Mouse (Mus musculus) heart, postnatal 10 days (tissue): ENCODE measurements around the gene Pgd. TPM values are rescaled to one million over a fixed set of nuclear protein-coding genes. Genes with fewer than 3 reads are reported as not detected.
"Not testable (repeated sequence)": the region's sequence is repeated elsewhere in the genome, so short reads cannot be mapped to it uniquely, and the experiment has no call there.

Experiments
- DNase-seq, 2 experiments: peaks; one replicate each; pipeline ENCODE4 v3.0.0; 2021
- intact Hi-C: fragments of 180-260 bp; cut with DNase I; formaldehyde crosslinking; loops from one replicate; pipeline ENCODE4 v1.15.1; 2025
- total RNA-seq, 2 experiments: library from RNA; stranded (reverse); gene quantifications; 2 replicates each; pipeline ENCODE4 v1.2.3; 2021

Gene Pgd
- total RNA-seq, 2 experiments from 2014 or later, result 52.7 to 57.4 TPM

DNA sequence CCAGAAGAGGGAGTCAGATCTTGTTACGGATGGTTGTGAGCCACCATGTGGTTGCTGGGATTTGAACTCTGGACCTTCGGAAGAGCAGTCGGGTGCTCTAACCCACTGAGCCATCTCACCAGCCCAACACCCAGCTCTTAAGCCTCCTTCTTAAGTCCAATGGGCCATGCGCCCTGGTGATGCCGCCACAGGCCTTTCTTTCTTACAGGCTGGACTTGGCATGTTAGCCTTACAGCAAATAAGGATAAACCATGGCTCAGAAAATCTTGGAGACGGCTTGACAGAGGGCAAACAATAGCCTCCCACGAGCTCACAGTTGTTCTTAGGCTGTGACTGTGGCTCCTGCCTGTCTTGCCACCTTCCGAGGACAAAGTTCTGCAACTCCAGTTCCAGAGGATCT, 3.4 kb upstream of the Pgd start:
- intact Hi-C loops, DNase-seq: not testable (repeated sequence)

DNA sequence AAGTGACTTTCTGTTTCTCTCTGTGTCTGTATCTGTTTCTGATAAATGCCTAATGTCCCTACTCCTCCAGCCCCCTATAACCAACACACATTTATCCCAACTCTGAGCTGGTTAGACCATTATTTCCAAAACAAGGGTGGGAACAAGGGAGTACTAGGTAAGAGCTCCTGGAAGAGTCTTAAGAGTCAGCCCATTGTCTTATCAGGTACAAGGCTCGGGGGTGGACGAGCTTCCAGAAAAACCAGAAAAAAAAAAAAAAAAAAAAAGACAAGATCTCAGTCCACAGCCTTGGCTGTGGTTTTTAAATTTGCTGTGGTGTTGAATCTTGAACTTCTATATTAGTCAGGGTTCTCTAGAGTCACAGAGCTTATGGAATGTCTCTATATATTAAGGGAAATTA, 1.4 kb upstream of the Pgd start:
- DNase-seq, result no peak
- intact Hi-C loops, result no loop called here

DNA sequence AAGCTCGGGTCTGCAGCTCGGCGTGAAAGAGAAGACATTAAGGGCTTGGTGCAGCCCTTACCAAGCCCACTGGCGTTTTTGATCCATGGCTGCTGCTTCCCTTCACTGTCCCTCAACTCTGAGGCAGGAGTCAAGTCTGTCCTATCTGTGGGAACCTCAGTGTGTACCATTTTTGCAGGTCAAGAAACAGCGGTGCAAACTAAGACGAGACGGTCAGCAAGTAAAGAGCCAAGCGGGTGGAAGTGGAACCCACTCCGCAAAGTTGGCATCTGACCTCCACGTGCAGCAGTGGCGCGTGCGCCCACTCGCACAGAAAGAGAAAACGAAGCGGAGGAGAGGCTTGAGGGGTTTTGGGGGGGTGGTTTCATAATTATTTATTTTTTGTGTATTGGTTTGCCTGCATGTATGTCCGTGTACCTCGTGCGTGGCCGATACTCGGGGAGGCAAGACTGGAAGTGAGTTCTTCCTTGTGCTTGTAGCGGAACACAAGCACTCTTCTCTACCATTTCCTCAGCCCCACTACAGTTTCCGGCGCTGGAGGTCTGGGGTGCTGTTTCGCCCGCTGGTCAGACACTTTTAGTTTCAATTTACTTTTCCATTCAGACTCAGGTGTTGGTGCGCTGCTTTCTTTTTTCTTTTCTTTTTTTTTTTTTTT, 513 bp upstream of the Pgd start:
- intact Hi-C loops, result no loop called here
- no peak for DNase-seq

DNA sequence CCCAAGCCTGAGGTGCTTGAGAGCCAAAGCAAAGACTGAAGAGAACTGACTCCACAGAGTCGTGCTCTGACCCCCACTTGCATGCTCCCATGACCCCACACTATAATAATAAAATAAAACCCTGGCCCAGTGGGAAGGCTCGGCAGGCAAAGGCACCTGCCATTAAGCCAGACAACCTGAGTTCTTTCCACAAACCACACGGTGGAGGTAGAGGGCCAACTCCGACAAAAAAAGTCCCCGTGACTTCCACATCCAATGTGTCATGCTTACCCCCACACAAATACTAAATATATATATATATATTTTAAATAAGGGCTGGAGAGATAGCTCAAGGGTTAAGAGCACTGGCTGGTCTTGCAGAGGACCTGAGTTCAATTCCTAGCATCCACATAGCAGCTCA, 2.4 kb downstream of the Pgd start:
- no peak for DNase-seq
- intact Hi-C loops, result no loop called here

DNA sequence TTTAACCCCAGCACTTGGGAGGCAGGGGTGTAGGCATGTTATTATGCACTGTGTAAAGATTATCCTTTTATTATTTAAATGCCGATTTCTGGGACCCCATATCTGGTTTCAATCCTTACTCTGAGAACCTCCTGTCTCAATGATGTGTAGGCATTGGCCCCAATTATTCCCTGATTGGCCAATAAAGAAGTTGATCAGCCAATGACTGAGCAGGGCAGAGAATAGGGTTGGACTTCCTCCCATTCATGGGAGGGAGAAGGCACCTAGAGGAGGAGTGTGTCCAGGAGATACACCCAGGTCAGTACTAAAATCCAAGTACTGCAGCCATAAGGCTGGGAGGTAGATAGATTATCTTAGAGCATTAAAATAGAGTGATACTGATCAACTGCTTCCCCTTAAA, 3.4 kb downstream of the Pgd start:
- intact Hi-C loops, result no loop called here

DNA sequence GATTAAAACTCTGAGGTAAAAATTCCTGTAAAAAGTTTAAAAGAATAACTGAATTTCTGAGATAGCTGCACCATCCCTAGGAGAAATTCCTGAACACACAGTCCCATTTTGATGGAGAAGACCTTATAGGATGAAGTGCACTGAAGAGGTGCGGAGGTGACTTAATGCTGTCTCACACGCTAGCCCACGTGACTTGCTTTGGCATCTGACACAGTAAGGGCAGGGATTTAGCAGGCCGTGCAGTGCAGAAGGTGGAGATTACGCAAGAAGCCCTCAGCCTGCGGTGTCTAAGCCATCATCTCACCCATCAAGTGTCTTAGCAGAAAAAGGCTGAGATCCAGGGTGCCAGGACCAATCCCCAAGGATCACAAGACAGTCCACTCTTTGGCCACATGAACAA, 5.4 kb downstream of the Pgd start:
- intact Hi-C loops, result no loop called here
- no peak for DNase-seq

More for the DNA sequence above, 3.4 kb downstream of the Pgd start:
- DNase-seq, result no peak

DNA sequence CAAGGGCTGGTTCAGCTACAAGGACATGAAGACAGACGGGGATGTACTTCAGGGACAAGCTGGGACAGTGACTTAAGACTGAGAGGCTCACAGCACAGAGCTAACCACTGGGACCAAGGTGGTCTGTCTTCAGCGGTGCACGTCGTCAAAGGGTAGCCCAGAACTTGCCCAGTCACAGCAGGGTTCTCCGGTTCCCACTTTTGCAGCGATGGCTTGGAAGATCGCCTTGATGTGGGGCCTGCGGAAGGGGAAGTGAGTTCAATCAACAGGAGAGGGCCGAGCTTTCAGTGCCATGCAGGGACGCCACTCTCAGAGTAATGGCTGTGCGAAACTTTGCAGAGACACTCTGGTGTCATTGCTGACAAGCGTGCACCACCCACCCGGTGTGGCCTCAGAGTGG, 6.7 kb downstream of the Pgd start:
- no peak for DNase-seq
- intact Hi-C loops, result no loop called here

DNA sequence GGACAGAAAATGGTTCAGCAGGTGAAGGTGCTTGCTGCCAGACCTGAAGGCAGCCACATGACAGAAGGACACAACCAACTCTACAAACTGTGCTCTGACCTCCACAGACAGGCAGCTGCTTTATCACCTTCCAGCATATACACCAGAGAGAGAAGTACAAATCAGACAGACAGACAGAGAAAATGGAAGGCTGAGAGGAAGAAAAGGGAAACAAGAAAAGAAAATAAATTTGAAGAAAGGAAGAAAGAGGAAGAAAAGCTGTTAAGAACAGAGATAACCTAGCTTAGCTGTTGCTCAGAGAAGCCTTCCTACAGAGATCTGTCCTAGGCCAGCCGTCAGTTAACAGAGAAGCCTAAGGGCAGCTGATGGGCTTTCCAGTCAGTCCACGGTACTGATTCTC, 7.4 kb downstream of the Pgd start:
- DNase-seq, result no peak
- intact Hi-C loops, result no loop called here

DNA sequence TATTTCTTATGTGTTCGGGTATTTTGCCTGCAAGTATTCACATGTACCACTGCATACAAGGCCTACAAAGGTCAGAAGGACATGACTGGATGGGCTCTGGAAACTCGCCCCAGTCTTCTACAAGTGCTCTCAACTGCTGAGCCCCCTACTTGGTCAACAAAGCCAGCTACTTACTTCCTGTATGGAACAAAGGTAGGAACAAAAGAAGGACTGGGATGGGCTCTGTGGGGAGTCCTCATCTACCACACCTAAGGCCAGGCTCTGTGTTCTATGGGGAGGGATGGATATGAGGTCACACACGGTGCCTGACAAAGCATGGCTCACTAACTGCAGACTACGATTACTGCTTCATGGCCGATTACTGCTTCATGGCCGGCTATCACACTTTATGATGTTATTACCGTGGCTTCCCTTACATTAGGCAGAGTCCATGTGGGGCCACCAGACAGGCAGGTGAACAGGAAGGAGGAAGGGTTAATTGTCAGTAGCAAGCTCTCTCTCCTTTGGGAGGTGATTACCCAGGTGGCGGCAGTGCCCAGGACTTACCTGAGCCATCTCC, 9.1 kb downstream of the Pgd start:
- intact Hi-C loops, result no loop called here
- DNase-seq, result no peak

DNA sequence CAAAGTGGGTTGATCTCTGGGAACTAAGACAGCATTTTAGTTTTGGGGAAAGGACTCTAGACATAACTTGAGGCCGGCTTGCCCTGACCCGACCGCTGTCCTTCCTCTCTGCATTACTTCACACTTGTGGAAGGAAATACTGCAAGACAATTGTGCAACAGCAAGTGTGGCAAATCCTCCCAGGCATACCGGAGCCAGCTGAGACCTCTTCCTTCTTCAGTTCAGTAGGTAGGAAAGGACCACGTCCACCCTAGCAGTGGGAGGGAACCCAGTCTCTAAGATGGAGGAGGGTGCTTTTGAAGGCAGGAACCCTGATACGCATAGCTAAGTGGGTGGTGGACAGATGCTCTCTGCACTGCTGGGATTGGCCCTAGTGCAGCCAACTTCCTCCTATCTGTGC, 10.9 kb downstream of the Pgd start:
- no peak for DNase-seq
- intact Hi-C loops, result no loop called here

DNA sequence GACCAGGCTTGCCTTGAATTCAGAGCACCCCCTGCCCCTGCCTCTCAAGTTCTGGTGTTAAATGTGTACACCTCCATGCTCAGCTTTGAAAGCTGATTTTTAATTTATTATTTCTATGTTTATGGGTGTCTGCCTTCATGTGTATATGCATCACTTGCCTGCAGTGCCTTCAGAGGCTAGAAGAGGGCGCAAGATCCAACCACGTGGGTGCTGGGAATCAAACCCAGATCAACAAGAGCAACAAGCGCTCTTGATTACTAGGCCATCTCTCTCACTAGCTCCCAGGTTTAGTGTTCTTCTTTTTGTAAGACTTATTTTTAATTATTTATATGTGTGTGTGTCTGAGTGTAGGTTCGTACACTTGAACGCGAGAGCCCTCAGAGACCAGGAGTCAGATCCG, 11.7 kb downstream of the Pgd start:
- no peak for DNase-seq
- intact Hi-C loops, result no loop called here

DNA sequence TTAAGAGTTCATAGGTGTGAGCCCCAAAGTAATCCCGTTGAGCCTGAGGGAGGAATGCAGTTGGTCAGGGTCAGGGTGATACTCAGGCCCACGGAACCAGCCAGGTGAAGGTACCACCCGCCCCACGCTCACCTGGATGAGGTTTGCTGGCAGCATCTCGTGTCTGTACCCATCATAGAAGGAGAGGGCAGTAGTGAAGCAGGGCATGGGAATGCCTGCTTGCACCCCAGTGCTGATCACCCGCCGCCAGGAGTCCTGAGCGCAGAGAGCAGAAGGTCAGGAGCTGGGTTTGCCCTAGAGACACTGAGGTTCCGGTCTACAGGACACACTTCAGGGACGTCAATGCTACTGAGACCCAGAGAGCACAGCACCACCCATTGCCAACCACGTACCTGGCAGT, 15.8 kb downstream of the Pgd start:
- no peak for DNase-seq
- intact Hi-C loops, result no loop called here

DNA sequence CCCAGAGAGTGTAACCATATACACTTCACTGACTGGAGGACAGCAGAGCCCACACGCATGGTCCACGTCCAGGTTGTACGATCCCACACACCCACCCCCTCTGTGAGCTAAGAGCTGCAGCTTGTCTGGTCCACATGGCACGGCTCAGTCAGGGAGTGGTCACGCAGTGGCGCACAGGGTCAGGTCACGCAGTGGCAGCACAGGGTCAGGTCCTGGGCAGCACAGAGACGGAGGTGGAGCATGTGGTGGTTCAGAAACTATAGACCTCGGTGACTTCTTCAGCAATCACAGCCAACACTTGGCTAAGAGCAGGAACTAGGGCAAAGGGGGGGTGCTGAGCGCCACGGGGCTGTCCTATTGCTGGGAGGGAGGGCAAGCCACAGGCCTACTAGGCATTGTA, 16.3 kb downstream of the Pgd start:
- intact Hi-C loops, result no loop called here
- no peak for DNase-seq

DNA sequence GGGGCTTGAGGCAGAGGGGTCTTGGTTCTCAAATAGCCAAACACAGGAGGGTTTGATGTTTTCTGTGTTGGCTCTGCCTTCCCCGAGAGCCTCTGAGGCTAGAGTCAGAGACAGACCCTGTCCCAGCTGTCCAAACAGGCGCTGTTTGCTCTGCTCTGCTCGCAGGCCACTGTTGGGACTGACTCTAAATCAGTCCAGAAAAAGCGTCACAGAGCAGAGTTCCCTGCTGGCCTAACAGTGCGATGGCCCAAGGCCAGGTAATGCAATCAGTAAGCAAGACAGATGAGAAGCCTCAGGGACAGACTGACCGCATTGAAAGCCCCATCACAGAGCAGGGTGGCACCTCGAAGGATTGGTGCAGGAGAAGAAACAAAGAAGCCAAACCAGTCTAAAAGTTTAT, 17.0 kb downstream of the Pgd start:
- intact Hi-C loops, result loop anchor here (10.0 kb wide), 2 partner anchors 335 to 465 kb away; partner anchors contain the start of genes Lzic and Nmnat1
- peak; percentile 49 to 62 for DNase-seq

DNA sequence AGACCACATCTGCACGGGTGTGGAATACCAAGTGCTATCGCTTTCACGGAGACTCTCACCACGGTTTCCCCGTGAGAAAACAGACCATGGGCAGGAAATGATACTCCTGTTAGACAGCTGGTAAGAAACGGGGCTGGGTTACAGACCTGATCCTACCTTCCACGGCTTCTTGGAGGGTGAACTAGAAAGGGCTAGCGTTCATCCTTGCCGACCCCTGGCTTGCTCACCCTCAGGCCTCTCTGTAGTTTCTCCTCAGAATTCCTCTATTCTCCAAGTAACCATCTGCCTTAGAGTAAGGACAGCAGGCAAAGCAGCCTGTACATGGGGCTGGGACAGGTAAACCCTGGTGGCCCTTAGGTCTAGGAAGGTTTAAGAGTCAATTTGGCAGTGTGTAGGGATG, 17.4 kb downstream of the Pgd start:
- no peak for DNase-seq
- intact Hi-C loops, result loop anchor here (10.0 kb wide), 2 partner anchors 336 to 466 kb away; partner anchors contain the start of genes Lzic and Nmnat1

DNA sequence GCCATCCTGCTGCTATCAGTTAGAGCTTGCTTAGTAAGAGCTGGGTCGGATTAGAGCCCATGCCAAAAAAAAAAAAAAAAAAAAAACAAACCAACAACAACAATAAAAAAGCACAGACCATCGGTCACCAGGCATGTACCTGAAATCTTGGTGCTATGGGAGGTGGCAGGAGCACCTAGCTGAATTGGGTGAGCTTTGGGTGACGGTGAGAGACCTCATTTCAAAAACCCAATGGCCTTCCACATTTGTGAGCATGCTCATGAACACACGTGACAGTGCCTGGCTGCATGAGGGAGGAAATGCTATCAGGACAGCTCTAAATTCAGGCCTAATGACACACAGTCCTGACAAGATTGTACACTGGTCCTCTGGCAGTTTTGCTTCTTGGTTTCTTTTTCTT, 18.5 kb downstream of the Pgd start:
- intact Hi-C loops, result loop anchor here (10.0 kb wide), 2 partner anchors 337 to 467 kb away; partner anchors contain the start of genes Lzic and Nmnat1
- DNase-seq, result no peak

DNA sequence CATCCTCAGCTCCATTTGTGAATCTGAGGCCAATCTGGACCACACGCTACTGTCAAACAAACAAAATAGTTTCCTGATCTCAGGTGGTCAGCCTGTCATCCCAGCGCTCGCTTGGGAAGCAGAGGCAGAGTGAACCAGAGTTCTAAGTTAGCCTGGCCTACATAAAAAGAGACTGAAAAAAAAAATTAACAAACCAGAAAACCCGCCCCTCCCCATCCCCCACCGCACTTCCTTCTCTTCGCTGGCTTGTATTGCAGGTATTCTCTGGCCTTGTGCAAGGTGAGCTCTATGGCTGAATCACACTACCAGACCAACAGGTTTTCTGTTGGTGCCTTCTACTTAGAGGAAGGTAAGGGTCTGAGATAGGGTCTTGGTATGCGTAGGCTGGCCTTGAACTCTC, 19.0 kb downstream of the Pgd start:
- intact Hi-C loops, result loop anchor here (10.0 kb wide), 2 partner anchors 337 to 467 kb away; partner anchors contain the start of genes Lzic and Nmnat1
- no peak for DNase-seq

DNA sequence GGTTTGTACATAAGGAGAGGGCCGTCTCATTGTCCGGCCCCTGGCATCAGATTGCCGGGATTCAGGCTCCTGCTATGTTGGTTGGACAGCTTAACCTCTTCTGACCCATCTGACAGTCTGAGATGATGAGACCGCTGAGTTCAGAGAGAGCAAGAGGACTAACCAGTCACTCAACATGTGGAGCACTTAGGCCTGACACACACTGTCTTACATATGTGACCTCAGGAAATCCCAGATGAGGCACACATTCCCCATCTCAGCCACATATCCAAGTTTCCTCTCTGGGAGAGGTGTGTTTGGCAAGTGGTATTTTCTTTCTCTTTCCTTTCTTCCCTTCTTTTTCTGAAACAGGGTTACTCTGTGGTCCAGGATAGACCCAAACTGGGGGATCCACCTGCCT, 21.4 kb downstream of the Pgd start:
- no peak for DNase-seq
- intact Hi-C loops, result loop anchor here (2.0 to 10.0 kb wide), 4 partner anchors 40 to 470 kb away; partner anchors contain the start of genes Lzic and Nmnat1

DNA sequence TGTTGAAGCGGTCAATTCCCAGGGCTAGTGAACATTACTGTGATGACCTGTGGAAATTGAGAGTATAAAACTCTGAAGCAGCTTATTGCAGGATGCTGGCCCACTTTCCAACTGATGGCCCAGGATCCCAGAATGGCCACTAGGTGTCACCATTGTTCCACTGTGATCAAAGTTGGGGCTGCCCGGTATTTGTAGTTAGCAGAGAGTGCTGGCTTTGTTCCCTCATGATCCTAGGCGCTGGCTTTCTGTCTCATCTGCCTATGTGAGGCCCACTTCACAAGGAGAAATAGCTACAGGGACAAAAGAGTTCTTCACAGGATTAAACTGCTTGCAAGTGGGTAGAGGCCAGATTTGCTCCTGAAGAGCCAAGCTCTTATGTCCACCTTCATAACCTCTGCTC, 22.1 kb downstream of the Pgd start:
- intact Hi-C loops, result loop anchor here (2.0 to 10.0 kb wide), 5 partner anchors 40 to 470 kb away; partner anchors contain the start of genes Kif1b, Lzic and Nmnat1
- peak; percentile 88 to 92 for DNase-seq

DNA sequence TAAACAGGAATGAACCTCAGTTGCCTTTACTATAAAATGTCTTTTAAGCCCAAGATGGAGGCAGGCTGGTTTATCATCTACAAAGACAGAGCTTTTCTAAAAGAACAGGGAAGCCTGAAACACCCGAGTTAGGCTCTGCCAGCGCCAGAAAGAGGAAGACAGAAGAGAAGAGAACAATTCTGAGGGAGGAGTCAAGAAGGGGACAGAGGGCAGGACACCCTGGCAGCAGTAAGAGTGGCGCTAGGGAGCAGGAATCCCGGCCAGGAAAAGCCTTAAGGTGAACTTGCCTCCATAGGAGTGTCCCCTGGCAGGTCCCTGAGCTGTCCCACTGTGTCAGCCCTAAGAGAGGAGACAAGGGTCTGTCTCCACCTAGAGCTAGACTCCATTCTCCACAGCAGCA, 23.0 kb downstream of the Pgd start:
- no peak for DNase-seq
- intact Hi-C loops, result loop anchor here (5.0 to 10.0 kb wide), 3 partner anchors 164 to 471 kb away; partner anchors contain the start of genes Kif1b, Lzic and Nmnat1

DNA sequence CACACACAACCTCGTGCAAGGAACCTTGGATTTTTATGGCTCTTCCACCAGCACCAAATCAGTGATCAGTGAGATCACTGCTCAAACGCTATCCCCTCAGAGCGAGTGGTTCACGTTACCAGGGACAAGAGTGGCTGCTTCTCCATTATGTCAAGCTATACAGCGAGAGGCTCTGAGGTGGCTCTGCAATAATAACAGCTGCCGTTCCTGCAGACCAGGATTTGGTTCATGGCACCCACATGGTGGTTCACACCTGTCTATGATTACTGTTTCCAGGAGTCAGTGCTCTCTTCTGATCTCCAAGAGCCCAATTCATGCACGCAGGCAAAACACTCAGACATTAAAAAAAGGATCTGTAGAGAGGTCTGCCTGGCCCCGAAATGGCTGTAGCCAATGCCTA, 28.1 kb downstream of the Pgd start:
- no peak for DNase-seq
- intact Hi-C loops, result no loop called here
